Mouse (Mus musculus) kidney, adult 2 months (tissue): Measurements from ENCODE around the gene Vav3. TPM values are rescaled to one million over a fixed set of nuclear protein-coding genes. Genes with fewer than 3 reads are reported as not detected.

Experiments
- DNase-seq: peaks from one replicate; pipeline ENCODE4 v3.0.0; 2021
- H3K27ac ChIP-seq: fragments of 200-500 bp; 2 replicates; pipeline ENCODE4 v1.5.1; 2012; ENCODE audit warnings: low read depth, low read length, control low read depth, inconsistent platforms; ENCODE audit not compliant: insufficient read depth
- H3K27me3 ChIP-seq: fragments of 200-500 bp; replicated peaks from 2 replicates; pipeline ENCODE4 v1.6.1; 2012; ENCODE audit warnings: mild to moderate bottlenecking, moderate library complexity, low read length, inconsistent platforms; ENCODE audit not compliant: control insufficient read depth, insufficient read depth
- H3K36me3 ChIP-seq: fragments of 200-500 bp; 2 replicates; pipeline ENCODE4 v1.6.1; 2012; ENCODE audit warnings: mild to moderate bottlenecking, moderate library complexity, low read length, inconsistent platforms; ENCODE audit not compliant: control insufficient read depth, insufficient read depth
- H3K4me1 ChIP-seq: fragments of 200-500 bp; 2 replicates; pipeline ENCODE4 v1.6.1; 2011; ENCODE audit warnings: low read length; ENCODE audit not compliant: control insufficient read depth, insufficient read depth
- H3K4me3 ChIP-seq: fragments of 200-500 bp; 2 replicates; pipeline ENCODE4 v1.5.1; 2011; ENCODE audit warnings: mild to moderate bottlenecking, low read depth, low read length, control low read depth; ENCODE audit not compliant: insufficient read depth
- CTCF ChIP-seq: fragments of 200-500 bp; conservative IDR thresholded peaks from 2 replicates; pipeline ENCODE4 v1.5.1; 2011; ENCODE audit warnings: low read depth, mild to moderate bottlenecking, control low read depth, low read length, moderate library complexity, mixed read lengths; ENCODE audit not compliant: insufficient read depth, insufficient read length
- POLR2A ChIP-seq: fragments of 200-500 bp; IDR thresholded peaks from one replicate; pipeline ENCODE4 v1.6.1; 2011; ENCODE audit warnings: low read depth, low read length, control low read depth
- WGBS: fragments of 180-500 bp; shearing (Covaris S2); methylation state at CpG from one replicate; pipeline ENCODE4 v1.1.7; 2018; 5-methylcytosine and 5-hydroxymethylcytosine counted together
- polyA plus RNA-seq: library from polyadenylated mRNA; depleted of rRNA; stranded (reverse); fragments of >200 nt; gene quantifications from 2 replicates; pipeline ENCODE4 v1.2.3, GENCODE M21; 2012; rRNA removed

The Vav3 gene
- polyA plus RNA-seq, 1 experiment: 6.8 TPM

- no peak overlapping the region for H3K27ac ChIP-seq
- H3K27me3 ChIP-seq: no peaks in the 10 kb centered on the region
- H3K4me1 ChIP-seq: no peaks in the 10 kb centered on the region
- WGBS: 91% methylated on average over 3 of the region's 3 CpGs
- DNase-seq: no peak
- H3K4me3 ChIP-seq: no peak overlapping the region
- no peaks in the 10 kb centered on the region for H3K36me3 ChIP-seq
- TF ChIP-seq CTCF: no peak
- TF ChIP-seq POLR2A: no peak
Measured at GRCm38 (mm10) chr3:109721753-109722152, 381.3 kb downstream of the Vav3 start.

- H3K4me3 ChIP-seq: no peak overlapping the region
- DNase-seq: no peak
- H3K4me1 ChIP-seq: no peaks in the 10 kb centered on the region
- TF ChIP-seq CTCF (no peak), POLR2A (no peak)
- WGBS: 81% methylated on average over 1 of the region's 1 CpGs
- H3K36me3 ChIP-seq: no peaks in the 10 kb centered on the region
- H3K27ac ChIP-seq: no peak overlapping the region
- H3K27me3 ChIP-seq: no peaks in the 10 kb centered on the region
Measured at GRCm38 (mm10) chr3:109726776-109727175, 386.3 kb downstream of the Vav3 start.

GRCm38 (mm10) chr3:109731592-109732230 lies 391.3 kb downstream of the Vav3 start:
- Histone ChIP-seq H3K36me3 (no peaks in the 10 kb centered on the region), H3K27ac (no peak overlapping the region), H3K4me3 (no peak overlapping the region), H3K4me1 (no peaks in the 10 kb centered on the region), H3K27me3 (no peaks in the 10 kb centered on the region)
- DNase-seq: peak; percentile 49
- 63% methylated on average over 5 of the region's 5 CpGs for WGBS
- TF ChIP-seq CTCF (no peak), POLR2A (no peak)

GRCm38 (mm10) chr3:109732327-109733182 lies 392.1 kb downstream of the Vav3 start:
- Histone ChIP-seq H3K27ac (no peak overlapping the region), H3K27me3 (no peaks in the 10 kb centered on the region), H3K36me3 (no peaks in the 10 kb centered on the region), H3K4me3 (no peak overlapping the region), H3K4me1 (no peaks in the 10 kb centered on the region)
- DNase-seq: peak; percentile 42
- TF ChIP-seq CTCF (peak; percentile 60; the same call in 1 of the 2 replicates), POLR2A (no peak)
- WGBS: 42% methylated on average over 10 of the region's 10 CpGs

Other genes starting within 250 kb of the Vav3 start
- 1.6 and 1.9 TPM in 2 replicates for gene Slc25a24, start 217.5 kb upstream of the Vav3 start, polyA plus RNA-seq